Mouse (Mus musculus): ENCODE results near the gene Trim54.

DNA sequence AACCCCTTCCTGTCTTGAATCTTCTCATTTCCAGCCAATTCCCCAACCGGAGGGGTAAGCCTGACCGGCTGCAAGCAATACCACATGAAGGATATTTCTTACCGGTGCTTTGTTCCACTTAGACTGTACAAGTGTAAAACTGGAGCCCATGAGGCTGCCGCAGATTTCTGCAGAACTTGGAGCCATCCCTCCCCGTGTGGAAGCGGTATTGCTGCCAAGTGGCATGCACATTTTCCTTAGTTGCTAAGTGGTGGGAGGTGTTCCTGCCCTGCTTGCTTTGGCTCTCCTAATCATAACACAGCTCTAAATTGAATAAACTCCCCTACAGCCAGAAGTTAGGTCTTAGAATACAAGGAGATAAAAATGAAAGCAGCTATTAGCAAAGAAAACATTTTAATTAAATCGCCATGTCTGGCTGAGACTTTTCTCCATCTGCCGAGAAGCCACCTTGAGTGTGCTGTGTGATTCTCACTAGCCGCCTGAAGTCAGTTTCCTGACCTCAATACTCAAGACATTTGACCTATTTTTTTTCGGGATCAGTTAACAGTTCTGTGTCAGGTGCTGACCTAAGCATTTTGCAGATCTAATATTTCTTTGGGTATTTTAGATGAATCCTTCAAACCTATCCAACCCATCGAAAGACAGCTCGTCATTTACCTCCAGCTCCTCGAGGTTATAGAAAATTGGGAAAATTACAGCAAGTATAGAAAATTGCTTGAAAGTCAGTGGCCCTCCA lies 36.3 kb upstream of the Trim54 start:
- no peak for TF ChIP-seq CTCF (IDR thresholded peaks at IDR 0.05)
- TF ChIP-seq POLR2A (IDR thresholded peaks at IDR 0.05; ENCODE audit: insufficient read depth, low read depth, low read length) = no peak

All from heart, adult 2 months (tissue).